Mouse (Mus musculus) thymus, adult 2 months (tissue): ENCODE measurements around the gene Clca3a2.

Source experiments
- CTCF ChIP-seq: fragments of 200-500 bp; IDR thresholded peaks from 2 replicates; pipeline ENCODE4 v1.5.1; 2012; ENCODE audit warnings: mild to moderate bottlenecking, control low read depth, low read length, moderate library complexity, borderline replicate concordance; ENCODE audit not compliant: control insufficient read depth, poor library complexity, insufficient read depth; ENCODE audit errors: extremely low read depth
- POLR2A ChIP-seq: fragments of 200-500 bp; IDR thresholded peaks from 2 replicates; pipeline ENCODE4 v1.6.1; 2012; ENCODE audit warnings: mild to moderate bottlenecking, low read length, control low read depth, moderate library complexity; ENCODE audit not compliant: control insufficient read depth, poor library complexity, insufficient read depth; ENCODE audit errors: extremely low read depth

DNA sequence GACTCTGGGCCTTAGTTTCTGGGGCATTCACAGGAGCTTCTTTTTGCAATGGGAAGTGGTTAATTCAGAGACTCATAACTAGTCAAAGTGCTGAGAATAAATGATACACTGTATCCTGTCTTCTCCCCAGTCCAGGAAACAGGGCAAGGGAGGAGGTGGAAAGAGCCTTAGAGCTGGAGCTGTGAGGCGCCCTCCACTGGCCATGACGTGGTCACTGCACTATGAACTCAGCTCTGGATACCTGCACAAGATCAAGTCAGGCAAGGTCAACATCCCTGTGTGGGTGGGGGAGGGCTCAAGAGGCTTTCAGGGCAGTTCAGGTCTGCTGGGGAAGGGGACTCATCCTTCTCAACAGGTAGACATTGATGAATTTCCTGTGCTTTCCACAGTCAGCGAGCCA, 7.5 kb downstream of the Clca3a2 start:
- TF ChIP-seq POLR2A (no peak), CTCF (no peak)
